Mouse (Mus musculus): ENCODE results near the gene Plce1.

Gene Plce1

GRCm38 (mm10) chr19:38744546-38744945 is 263.6 kb downstream of the Plce1 start:
- no peak for DNase-seq

GRCm38 (mm10) chr19:38745810-38746491 is 265.0 kb downstream of the Plce1 start:
- DNase-seq, result no peak

GRCm38 (mm10) chr19:38746492-38747014 is 265.6 kb downstream of the Plce1 start:
- no peak for DNase-seq

GRCm38 (mm10) chr19:38750192-38750591 is 269.3 kb downstream of the Plce1 start:
- DNase-seq, result no peak

- no peak for DNase-seq
Measured at GRCm38 (mm10) chr19:38757161-38757560, 276.3 kb downstream of the Plce1 start.

GRCm38 (mm10) chr19:38758056-38758455 is 277.1 kb downstream of the Plce1 start:
- DNase-seq, result no peak

- no peak for DNase-seq
Measured at GRCm38 (mm10) chr19:38758685-38759472, 278.0 kb downstream of the Plce1 start.

- DNase-seq, result no peak
Measured at GRCm38 (mm10) chr19:38760441-38760840, 279.5 kb downstream of the Plce1 start.

GRCm38 (mm10) chr19:38766306-38766705 is 285.4 kb downstream of the Plce1 start:
- DNase-seq, result no peak

GRCm38 (mm10) chr19:38775548-38775947 is 294.6 kb downstream of the Plce1 start:
- no peak for DNase-seq

GRCm38 (mm10) chr19:38778805-38779204 is 297.9 kb downstream of the Plce1 start:
- DNase-seq, result no peak

GRCm38 (mm10) chr19:38783542-38783941 is 302.6 kb downstream of the Plce1 start:
- no peak for DNase-seq

GRCm38 (mm10) chr19:38787756-38788155 is 306.8 kb downstream of the Plce1 start:
- no peak for DNase-seq

- no peak for DNase-seq
Measured at GRCm38 (mm10) chr19:38793563-38794045, 312.7 kb downstream of the Plce1 start.

- DNase-seq, result no peak
Measured at GRCm38 (mm10) chr19:38796546-38796945, 315.6 kb downstream of the Plce1 start.

- no peak for DNase-seq
Measured at GRCm38 (mm10) chr19:38798291-38798690, 317.4 kb downstream of the Plce1 start.

- DNase-seq, result no peak
Measured at GRCm38 (mm10) chr19:38798801-38799200, 317.9 kb downstream of the Plce1 start.

- no peak for DNase-seq
Measured at GRCm38 (mm10) chr19:38818191-38818590, 337.3 kb downstream of the Plce1 start.

GRCm38 (mm10) chr19:38818766-38819426 is 338.0 kb downstream of the Plce1 start, which contains the start of gene Noc3l:
Gene Noc3l (minus strand): TSS chr19:38819237.
- peak; percentile 88 for DNase-seq

GRCm38 (mm10) chr19:38819427-38819802 is 338.5 kb downstream of the Plce1 start:
- no peak for DNase-seq

- DNase-seq, result no peak
Measured at GRCm38 (mm10) chr19:38820186-38820804, 339.4 kb downstream of the Plce1 start.

- no peak for DNase-seq
Measured at GRCm38 (mm10) chr19:38833224-38833623, 352.3 kb downstream of the Plce1 start.

Data from cerebellum, adult 11-12 months (tissue).